Mouse (Mus musculus): ENCODE data around the gene Ctu2. TPM values are rescaled to one million over a fixed set of nuclear protein-coding genes. Genes with fewer than 3 reads are reported as not detected.
A peak's percentile ranks its signal among the peaks of the same experiment; 100 is the strongest.

Ctu2 gene
- polyA plus RNA-seq, 1 experiment from 2014 or later, result 44.8 TPM

DNA sequence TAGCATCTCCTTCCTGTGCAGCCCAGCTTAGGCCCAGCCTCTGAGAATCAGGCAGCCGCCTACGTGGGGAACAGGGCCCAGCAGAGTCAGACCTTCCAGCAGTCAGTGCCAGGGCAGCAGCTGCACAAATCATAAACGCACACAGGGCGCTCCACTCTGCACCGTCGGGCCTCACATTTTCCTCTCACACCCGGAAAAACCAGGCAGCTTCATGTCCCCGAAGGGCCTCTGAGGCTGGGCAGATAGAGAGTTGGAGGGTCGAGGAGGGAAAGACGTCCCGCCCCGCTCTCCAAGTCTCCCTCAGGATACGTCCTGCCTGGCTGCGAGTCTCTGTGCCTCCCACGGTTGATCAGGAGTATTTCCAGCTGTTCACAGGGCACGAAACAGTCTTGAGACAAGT, 35.6 kb downstream of the Ctu2 start:
- no peaks in the 10 kb centered on the region for H3K36me3 ChIP-seq
- H3K27ac ChIP-seq, result peak overlapping the region; percentile 82
- peak overlapping the region; percentile 5; the same call in 1 of the 2 replicates for H3K4me2 ChIP-seq
- no peaks in the 10 kb centered on the region for H3K9me3 ChIP-seq
- no peaks in the 10 kb centered on the region for H3K27me3 ChIP-seq (replicated peaks)
- ATAC-seq (ENCODE audit: insufficient read depth, low FRiP score, low read depth), result peak; percentile 53; the same call in 1 of the 2 replicates
- 43% methylated on average over 16 of the region's 16 CpGs for WGBS
- peaks cover 23% of the 10 kb centered on the region for H3K4me1 ChIP-seq
- H3K9ac ChIP-seq, result no peak overlapping the region
- no peak overlapping the region for H3K4me3 ChIP-seq (replicated peaks)

DNA sequence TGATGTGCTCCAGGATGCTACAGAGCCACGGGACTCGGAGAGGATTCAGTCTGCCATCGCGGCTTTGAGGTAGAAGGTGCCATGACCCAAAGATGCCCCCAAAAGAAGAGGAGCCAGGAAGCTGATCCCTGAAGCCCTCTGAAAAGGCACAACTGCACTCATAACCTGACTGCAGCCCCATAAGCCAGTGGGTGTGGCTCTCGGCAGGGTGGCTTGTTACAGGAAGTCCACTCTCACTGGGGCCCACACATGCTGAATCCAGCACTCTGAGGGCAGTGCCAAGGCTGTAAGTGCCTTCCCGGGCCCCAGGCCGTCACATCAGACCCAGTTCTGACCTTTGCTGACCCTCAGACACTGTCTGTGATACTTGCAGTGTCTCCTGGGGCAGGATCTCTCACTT, 36.4 kb downstream of the Ctu2 start:
- Histone ChIP-seq H3K9ac (no peak overlapping the region), H3K9me3 (no peaks in the 10 kb centered on the region), H3K4me3 (replicated peaks) (no peak overlapping the region), H3K27ac (peak overlapping the region; percentile 82), H3K27me3 (replicated peaks) (no peaks in the 10 kb centered on the region), H3K36me3 (no peaks in the 10 kb centered on the region), H3K4me1 (peaks cover 27% of the 10 kb centered on the region), H3K4me2 (no peak overlapping the region)
- no peak for ATAC-seq (ENCODE audit: insufficient read depth, low FRiP score, low read depth)
- 62% methylated on average over 7 of the region's 7 CpGs for WGBS

DNA sequence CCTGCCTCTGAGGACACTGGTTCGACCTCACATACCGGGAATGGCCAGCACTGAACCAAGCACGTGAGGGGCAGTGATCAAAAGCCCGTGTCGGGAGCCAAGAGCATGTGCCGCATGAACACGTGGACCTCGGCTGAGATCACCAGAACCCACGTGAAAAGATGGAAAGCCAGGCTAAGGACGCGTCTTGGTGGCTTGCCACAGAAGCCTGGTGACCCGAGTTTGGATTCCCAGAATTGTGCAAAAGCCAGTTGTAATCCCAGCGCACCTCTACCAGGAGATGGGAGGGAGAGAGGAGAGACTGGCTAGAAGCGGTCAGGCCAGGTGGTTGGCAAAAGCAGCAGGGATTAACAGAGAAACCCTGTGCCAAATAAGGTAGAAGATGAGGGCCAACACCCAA, 39.8 kb downstream of the Ctu2 start:
- WGBS, result 91% methylated on average over 14 of the region's 14 CpGs
- no peak overlapping the region for H3K27ac ChIP-seq
- no peaks in the 10 kb centered on the region for H3K9me3 ChIP-seq
- no peak overlapping the region for H3K9ac ChIP-seq
- no peak overlapping the region for H3K4me2 ChIP-seq
- H3K36me3 ChIP-seq, result no peaks in the 10 kb centered on the region
- H3K4me1 ChIP-seq, result peaks cover 41% of the 10 kb centered on the region
- H3K27me3 ChIP-seq (replicated peaks), result no peaks in the 10 kb centered on the region
- no peak overlapping the region for H3K4me3 ChIP-seq (replicated peaks)
- ATAC-seq (ENCODE audit: insufficient read depth, low FRiP score, low read depth), result no peak

DNA sequence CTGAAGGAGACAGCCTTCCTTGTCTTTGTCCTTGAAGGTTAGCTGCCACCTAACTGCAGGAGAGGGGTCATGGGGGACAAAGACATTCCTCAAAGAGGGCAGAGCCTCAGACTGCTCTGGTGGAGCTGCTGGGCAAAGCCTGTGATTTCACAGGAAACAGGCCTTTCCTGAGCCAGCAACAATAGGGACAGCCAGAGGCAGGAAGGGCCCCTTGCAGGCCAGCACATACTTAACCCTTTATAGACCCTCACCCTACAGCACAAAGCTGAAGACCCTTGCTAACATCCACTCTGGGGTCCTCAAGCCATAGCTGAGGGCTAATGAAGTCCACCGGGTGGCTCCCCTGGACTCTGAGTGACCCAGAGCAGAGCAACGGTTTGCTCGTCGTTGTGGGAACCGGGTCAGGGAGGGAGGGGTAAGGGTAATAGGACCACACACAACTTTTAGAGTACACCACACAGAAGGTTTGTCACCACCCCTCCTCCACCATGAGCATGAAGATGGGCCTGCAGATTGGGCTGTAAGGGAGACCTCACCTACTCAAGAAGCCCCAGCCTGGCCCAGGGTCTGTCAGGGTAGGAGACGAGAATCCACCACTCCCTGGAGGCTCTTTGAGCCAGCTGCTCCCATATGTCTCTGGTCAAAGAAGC, 41.7 kb downstream of the Ctu2 start:
- Histone ChIP-seq H3K4me3 (replicated peaks) (no peak overlapping the region), H3K27me3 (replicated peaks) (no peaks in the 10 kb centered on the region), H3K9me3 (no peaks in the 10 kb centered on the region), H3K4me2 (no peak overlapping the region; the same call in 1 of the 2 replicates), H3K36me3 (no peaks in the 10 kb centered on the region), H3K9ac (no peak overlapping the region), H3K4me1 (peaks cover 23% of the 10 kb centered on the region), H3K27ac (peak overlapping the region; percentile 79)
- ATAC-seq (ENCODE audit: insufficient read depth, low FRiP score, low read depth), result peak; percentile 60; the same call in 1 of the 2 replicates
- 18% methylated on average over 6 of the region's 6 CpGs for WGBS

DNA sequence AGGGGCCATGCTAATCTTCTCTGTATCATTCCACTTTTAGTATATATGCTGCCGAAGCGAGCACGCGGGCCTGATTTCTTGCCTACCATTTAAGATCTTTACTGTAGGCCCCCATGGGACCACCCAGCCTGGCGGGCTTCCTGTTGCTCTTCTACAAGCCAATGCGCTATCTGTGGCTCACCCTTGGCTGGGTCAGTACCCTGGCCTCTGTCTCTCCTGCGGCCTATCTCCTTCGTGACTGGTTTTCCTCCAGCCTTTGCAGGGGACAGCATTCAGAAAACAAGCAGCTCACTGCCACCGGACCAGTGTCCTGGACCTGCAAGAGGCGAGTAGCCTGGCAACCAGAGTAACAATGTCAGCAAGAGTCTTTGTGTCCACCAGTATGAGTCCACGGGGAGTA, 44.7 kb downstream of the Ctu2 start:
- Histone ChIP-seq H3K4me1 (peaks cover 52% of the 10 kb centered on the region), H3K9me3 (no peaks in the 10 kb centered on the region), H3K4me3 (replicated peaks) (no peak overlapping the region), H3K4me2 (no peak overlapping the region), H3K27me3 (replicated peaks) (no peaks in the 10 kb centered on the region), H3K36me3 (no peaks in the 10 kb centered on the region), H3K27ac (peak overlapping the region; percentile 28; the same call in 1 of the 2 replicates), H3K9ac (no peak overlapping the region)
- WGBS, result 79% methylated on average over 11 of the region's 11 CpGs
- ATAC-seq (ENCODE audit: insufficient read depth, low FRiP score, low read depth), result no peak

DNA sequence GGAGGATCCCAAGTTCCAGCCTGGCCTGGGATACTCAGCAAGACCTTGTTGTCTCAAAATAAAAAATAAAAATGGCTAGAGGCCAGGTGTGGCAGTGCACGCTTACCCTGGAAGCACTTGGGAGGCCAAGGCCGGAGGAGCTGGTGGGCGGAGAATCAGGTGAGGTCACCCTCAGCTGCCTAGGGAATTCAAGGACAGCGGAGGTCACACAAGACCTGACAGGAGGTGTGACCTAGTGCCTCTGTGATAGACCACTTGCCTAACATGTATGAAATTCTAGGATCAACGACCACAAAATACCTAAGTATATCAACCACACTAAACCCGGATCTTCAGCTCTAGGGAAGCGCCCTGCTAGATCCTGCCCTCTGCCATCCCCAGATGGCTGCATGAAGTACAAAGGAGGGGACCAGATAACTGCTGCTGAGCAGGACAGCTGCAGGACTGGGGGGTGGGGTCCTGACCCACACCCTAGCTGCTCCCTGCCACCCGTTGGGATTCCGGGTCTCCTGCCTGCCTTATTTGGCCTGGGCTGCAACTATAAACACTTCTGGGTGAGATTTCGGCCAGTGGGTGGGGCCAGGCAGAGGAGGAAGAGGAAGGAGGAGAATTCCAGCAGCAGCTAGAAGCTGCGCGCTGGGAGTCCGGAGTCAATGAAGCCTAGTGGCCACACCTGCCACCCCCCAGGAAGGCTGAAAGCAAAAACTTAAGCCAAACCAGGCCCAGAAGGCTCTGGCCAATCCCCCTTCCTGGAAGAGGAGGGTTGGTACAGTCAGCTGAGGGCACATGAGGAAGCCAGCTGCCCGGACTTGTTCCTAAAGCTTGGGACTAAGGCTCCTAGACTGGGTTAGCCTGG, 47.1 kb downstream of the Ctu2 start:
- Histone ChIP-seq H3K36me3 (no peaks in the 10 kb centered on the region), H3K9me3 (no peaks in the 10 kb centered on the region), H3K9ac (peak overlapping the region; percentile 0; the same call in 1 of the 2 replicates), H3K4me1 (peaks cover 58% of the 10 kb centered on the region), H3K4me2 (peak overlapping the region; percentile 41), H3K4me3 (replicated peaks) (no peak overlapping the region; the same call in 1 of the 2 replicates), H3K27me3 (replicated peaks) (no peaks in the 10 kb centered on the region), H3K27ac (peak overlapping the region; percentile 84)
- peak; percentile 24; the same call in 1 of the 2 replicates for ATAC-seq (ENCODE audit: insufficient read depth, low FRiP score, low read depth)
- 36% methylated on average over 14 of the region's 14 CpGs for WGBS

DNA sequence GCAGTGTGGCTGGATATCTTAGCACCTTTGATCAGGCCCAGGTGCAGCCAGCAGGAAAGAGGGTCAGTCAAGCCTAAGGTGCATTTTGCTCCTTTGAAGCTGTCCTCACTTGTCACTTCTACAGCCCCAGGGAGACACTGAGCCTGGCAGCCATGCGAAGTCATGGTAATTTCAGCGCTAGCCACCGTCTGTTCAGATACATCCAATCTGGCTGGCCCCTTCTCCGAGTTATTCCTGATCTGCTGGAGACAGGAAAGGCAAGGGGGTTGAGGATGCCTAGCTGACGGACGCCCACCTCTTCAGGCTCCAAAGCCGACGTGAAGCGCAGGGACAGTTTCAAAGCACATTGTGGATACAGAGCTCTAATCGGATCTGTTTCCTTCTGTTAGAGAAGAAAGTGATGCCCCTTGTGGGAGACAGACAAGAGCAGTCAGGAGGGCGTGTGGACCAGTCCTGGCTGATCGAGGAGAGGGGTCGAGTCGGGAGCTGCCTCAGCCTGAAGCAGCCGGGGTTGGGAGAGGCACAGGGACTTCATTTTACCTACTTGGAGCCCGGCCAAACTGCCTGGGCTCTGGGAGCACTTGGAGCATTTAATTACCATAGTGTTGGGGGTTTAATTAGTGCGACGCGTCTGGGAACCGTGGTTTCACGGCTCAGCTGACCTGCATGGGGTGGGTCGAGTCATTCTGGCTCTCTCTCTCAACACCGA, 47.9 kb downstream of the Ctu2 start:
- Histone ChIP-seq H3K36me3 (no peaks in the 10 kb centered on the region), H3K27me3 (replicated peaks) (no peaks in the 10 kb centered on the region), H3K4me2 (peak overlapping the region; percentile 41), H3K4me1 (peaks cover 50% of the 10 kb centered on the region), H3K9ac (peak overlapping the region; percentile 0; the same call in 1 of the 2 replicates), H3K4me3 (replicated peaks) (no peak overlapping the region), H3K9me3 (no peaks in the 10 kb centered on the region), H3K27ac (peak overlapping the region; percentile 84)
- ATAC-seq (ENCODE audit: insufficient read depth, low FRiP score, low read depth), result no peak
- 33% methylated on average over 23 of the region's 23 CpGs for WGBS

DNA sequence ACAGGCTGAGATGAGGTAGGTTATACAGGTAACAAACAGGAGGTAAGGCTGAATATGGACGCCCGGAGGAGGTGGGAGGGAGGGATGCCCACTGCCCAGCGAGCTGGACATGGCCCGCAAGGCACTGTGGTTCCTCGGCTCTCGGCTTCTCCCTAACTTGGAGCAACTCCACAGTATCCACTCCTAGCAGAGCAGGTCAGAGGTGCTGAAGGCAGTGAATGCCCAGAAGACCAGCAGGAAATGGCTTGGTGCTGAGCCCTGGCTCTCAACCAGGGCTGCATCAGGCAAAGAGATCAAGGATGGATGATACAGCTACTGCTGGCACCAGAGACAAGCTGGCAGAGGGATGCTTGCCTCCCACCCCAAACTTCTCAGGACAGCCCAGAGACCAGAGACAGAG, 48.6 kb downstream of the Ctu2 start:
- no peak overlapping the region for H3K4me2 ChIP-seq
- ATAC-seq (ENCODE audit: insufficient read depth, low FRiP score, low read depth), result no peak
- H3K4me1 ChIP-seq, result peaks cover 46% of the 10 kb centered on the region
- H3K27ac ChIP-seq, result peak overlapping the region; percentile 84
- no peak overlapping the region for H3K4me3 ChIP-seq (replicated peaks)
- no peaks in the 10 kb centered on the region for H3K9me3 ChIP-seq
- 78% methylated on average over 6 of the region's 6 CpGs for WGBS
- H3K36me3 ChIP-seq, result no peaks in the 10 kb centered on the region
- no peak overlapping the region for H3K9ac ChIP-seq
- no peaks in the 10 kb centered on the region for H3K27me3 ChIP-seq (replicated peaks)

DNA sequence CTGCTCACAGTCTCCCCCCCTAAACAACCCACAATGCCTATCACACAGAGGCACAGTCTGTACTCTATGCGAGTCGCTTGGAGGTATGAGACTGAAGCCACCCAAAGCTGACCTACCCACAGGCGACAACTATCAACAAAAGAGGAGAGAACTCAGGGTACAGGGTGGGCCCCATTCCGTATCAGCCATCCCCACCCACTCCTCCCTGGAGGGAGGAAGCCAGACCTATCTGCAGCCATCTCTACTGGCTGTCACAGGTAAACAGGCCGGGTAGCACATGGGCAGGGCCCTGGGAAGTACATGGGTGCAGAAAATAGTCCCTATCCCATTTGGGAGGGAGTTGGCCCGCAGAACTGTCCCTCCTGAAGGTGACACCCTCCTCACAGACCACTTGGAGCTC, 49.1 kb downstream of the Ctu2 start:
- H3K27ac ChIP-seq, result 0 out of 2 replicates have a peak overlapping the region, but pooled peaks have one; percentile 84
- peak; percentile 69; the same call in 1 of the 2 replicates for ATAC-seq (ENCODE audit: insufficient read depth, low FRiP score, low read depth)

DNA sequence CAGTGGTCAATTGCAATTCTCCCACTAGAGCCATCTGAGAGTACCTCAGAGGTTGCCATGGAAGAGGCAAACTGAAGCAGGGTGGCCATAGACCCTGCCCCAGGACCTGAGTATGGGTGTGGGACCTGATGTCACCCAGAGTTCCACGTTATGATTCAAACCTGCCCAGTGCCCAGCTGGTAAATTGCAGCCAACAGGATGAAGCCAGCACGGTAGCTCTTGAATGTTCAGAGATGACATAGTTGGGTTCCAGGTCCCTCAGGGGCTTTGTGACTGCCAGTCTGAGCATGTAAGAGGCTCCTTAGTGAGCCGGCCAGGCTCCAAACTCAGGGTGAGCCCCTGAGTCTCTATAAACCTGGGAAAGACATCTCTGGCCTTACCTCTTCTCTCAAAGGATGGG, 50.1 kb downstream of the Ctu2 start:
- no peaks in the 10 kb centered on the region for H3K36me3 ChIP-seq
- no peak overlapping the region for H3K9ac ChIP-seq
- H3K27ac ChIP-seq, result no peak overlapping the region; the same call in 1 of the 2 replicates
- WGBS, result 61% methylated on average over 3 of the region's 3 CpGs
- no peak overlapping the region for H3K4me3 ChIP-seq (replicated peaks)
- ATAC-seq (ENCODE audit: insufficient read depth, low FRiP score, low read depth), result no peak
- H3K4me2 ChIP-seq, result no peak overlapping the region
- no peaks in the 10 kb centered on the region for H3K27me3 ChIP-seq (replicated peaks)
- H3K4me1 ChIP-seq, result peaks cover 46% of the 10 kb centered on the region
- no peaks in the 10 kb centered on the region for H3K9me3 ChIP-seq

More for the DNA sequence above, 49.1 kb downstream of the Ctu2 start:
- Histone ChIP-seq H3K9ac (no peak overlapping the region), H3K36me3 (no peaks in the 10 kb centered on the region), H3K4me3 (replicated peaks) (no peak overlapping the region), H3K9me3 (no peaks in the 10 kb centered on the region), H3K4me1 (peaks cover 46% of the 10 kb centered on the region), H3K4me2 (no peak overlapping the region), H3K27me3 (replicated peaks) (no peaks in the 10 kb centered on the region)
- 56% methylated on average over 6 of the region's 6 CpGs for WGBS

DNA sequence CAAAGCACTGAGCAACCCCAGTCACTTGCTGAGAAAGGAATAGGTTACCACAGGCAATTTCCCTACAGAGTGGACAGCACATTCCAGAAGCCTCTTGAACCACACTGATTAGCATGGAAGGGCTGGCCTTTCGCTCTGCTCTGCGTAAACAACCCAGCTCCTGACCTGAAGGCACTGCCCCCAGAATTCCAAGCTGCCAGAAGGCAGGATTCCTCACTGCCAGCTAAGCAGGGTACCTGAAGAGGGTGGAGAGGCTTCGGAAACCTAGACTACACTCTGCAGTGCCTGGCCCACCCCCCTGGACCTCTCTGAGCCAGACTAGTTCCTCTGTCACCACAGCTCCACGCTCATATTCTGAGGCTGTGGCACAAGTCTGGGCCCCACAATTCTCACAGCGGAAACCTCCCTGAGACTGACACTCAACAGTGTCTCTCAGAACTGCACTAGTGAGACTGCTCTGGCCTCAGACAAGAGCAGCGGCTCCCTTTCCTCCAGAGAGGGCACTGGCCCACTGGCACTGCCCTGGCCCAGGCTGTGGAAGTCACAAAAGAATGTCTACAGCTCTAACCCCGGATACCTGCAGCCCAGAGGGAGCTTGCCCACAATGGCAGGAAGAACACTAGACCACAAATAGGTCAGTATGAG, 50.7 kb downstream of the Ctu2 start:
- peak overlapping the region; percentile 57 for H3K27ac ChIP-seq
- H3K4me3 ChIP-seq (replicated peaks), result no peak overlapping the region
- H3K4me2 ChIP-seq, result no peak overlapping the region
- WGBS, result 47% methylated on average over 7 of the region's 7 CpGs
- H3K36me3 ChIP-seq, result no peaks in the 10 kb centered on the region
- no peaks in the 10 kb centered on the region for H3K9me3 ChIP-seq
- H3K27me3 ChIP-seq (replicated peaks), result no peaks in the 10 kb centered on the region
- no peak overlapping the region for H3K9ac ChIP-seq
- ATAC-seq (ENCODE audit: insufficient read depth, low FRiP score, low read depth), result peak; percentile 8; the same call in 1 of the 2 replicates
- peaks cover 46% of the 10 kb centered on the region for H3K4me1 ChIP-seq

Measured in stomach, embryonic 15.5 days (tissue).